Mouse (Mus musculus): ENCODE measurements around the gene Il23a.

Gene Il23a

GRCm38 (mm10) chr10:128298702-128299171, at the start of gene Il23a:
TSS of gene Il23a (minus strand) at chr10:128298752.
- 84% methylated on average over 11 of the region's 11 CpGs for WGBS

GRCm38 (mm10) chr10:128347541-128347940, 49.0 kb upstream of the Il23a start:
- 88% methylated on average over 8 of the region's 8 CpGs for WGBS

- WGBS = 12% methylated on average over 7 of the region's 7 CpGs
Measured at GRCm38 (mm10) chr10:128344568-128345275, 46.2 kb upstream of the Il23a start.

GRCm38 (mm10) chr10:128343436-128343835, 44.9 kb upstream of the Il23a start:
- WGBS = 76% methylated on average over 1 of the region's 1 CpGs

- WGBS = 73% methylated on average over 2 of the region's 2 CpGs
Measured at GRCm38 (mm10) chr10:128340257-128340656, 41.7 kb upstream of the Il23a start.

- 17% methylated on average over 2 of the region's 2 CpGs for WGBS
Measured at GRCm38 (mm10) chr10:128338948-128339347, 40.4 kb upstream of the Il23a start.

GRCm38 (mm10) chr10:128338415-128338814, 39.9 kb upstream of the Il23a start:
- WGBS = 8% methylated on average over 5 of the region's 5 CpGs

GRCm38 (mm10) chr10:128337306-128338181, 39.0 kb upstream of the Il23a start, which contains the start of gene Cs:
TSS of gene Cs (plus strand) at chr10:128337734.
- WGBS = under 1% methylated on average over 61 of the region's 61 CpGs

- WGBS = 71% methylated on average over 3 of the region's 3 CpGs
Measured at GRCm38 (mm10) chr10:128336597-128336996, 38.0 kb upstream of the Il23a start.

GRCm38 (mm10) chr10:128336195-128336594, 37.6 kb upstream of the Il23a start:
- 97% methylated on average over 3 of the region's 3 CpGs for whole genome bisulfite sequencing

GRCm38 (mm10) chr10:128335582-128335981, 37.0 kb upstream of the Il23a start:
- 4% methylated on average over 4 of the region's 4 CpGs for WGBS

- 77% methylated on average over 6 of the region's 6 CpGs for WGBS
Measured at GRCm38 (mm10) chr10:128332358-128333249, 34.1 kb upstream of the Il23a start.

GRCm38 (mm10) chr10:128327610-128328009, 29.1 kb upstream of the Il23a start:
- WGBS = 85% methylated on average over 10 of the region's 10 CpGs

- WGBS = 52% methylated on average over 8 of the region's 8 CpGs
Measured at GRCm38 (mm10) chr10:128326825-128327224, 28.3 kb upstream of the Il23a start.

- 77% methylated on average over 8 of the region's 8 CpGs for WGBS
Measured at GRCm38 (mm10) chr10:128323516-128323915, 25.0 kb upstream of the Il23a start.

GRCm38 (mm10) chr10:128322141-128323108, 23.9 kb upstream of the Il23a start, which contains the start of gene Cnpy2:
TSS of gene Cnpy2 (plus strand) at chr10:128322459.
- WGBS = under 1% methylated on average over 40 of the region's 40 CpGs

GRCm38 (mm10) chr10:128321641-128322040, 23.1 kb upstream of the Il23a start:
- 53% methylated on average over 12 of the region's 12 CpGs for WGBS

GRCm38 (mm10) chr10:128315578-128315977, 17.0 kb upstream of the Il23a start:
- WGBS = 93% methylated on average over 8 of the region's 8 CpGs

- WGBS = 76% methylated on average over 4 of the region's 4 CpGs
Measured at GRCm38 (mm10) chr10:128310902-128311301, 12.3 kb upstream of the Il23a start.

- WGBS = 56% methylated on average over 11 of the region's 11 CpGs
Measured at GRCm38 (mm10) chr10:128310177-128310576, 11.6 kb upstream of the Il23a start.
